Mouse (Mus musculus): ENCODE data around the gene Os9. TPM values are rescaled to one million over a fixed set of nuclear protein-coding genes. Genes with fewer than 3 reads are reported as not detected.
A peak's percentile ranks its signal among the peaks of the same experiment; 100 is the strongest.

Os9 gene
- total RNA-seq, 1 experiment from 2014 or later, result 262 TPM

- no peak for ATAC-seq (replicated peaks; ENCODE audit: insufficient number of reproducible peaks, low FRiP score, low TSS enrichment, poor library complexity, severe bottlenecking)
These were observed 61.6 kb downstream of the Os9 start for GRCm38 (mm10) chr10:127059174-127059967.

- no peak for ATAC-seq (replicated peaks; ENCODE audit: insufficient number of reproducible peaks, low FRiP score, low TSS enrichment, poor library complexity, severe bottlenecking)
These were observed 62.2 kb downstream of the Os9 start for GRCm38 (mm10) chr10:127058708-127059107.

DNA sequence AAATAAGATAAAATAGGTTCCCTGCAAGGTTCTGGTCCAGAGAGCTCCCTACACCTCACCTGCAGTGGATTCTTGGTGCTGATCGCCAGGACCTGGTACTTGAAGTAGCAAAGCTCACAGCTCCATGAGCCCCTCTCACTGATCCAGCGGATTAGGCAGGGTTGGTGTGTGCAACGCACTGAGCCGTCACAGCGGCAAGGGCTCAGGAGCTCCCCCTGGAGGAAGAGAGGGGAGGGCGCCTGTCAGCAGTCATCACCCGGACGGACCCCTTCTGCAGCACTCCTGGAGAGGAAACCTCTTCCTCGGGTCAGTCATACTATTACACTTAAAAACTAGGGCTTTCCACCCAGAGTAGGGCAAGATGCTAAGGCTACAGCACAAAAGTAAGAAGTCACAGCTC lies 62.8 kb downstream of the Os9 start:
- ATAC-seq (replicated peaks; ENCODE audit: insufficient number of reproducible peaks, low FRiP score, low TSS enrichment, poor library complexity, severe bottlenecking), result peak; percentile 64

GRCm38 (mm10) chr10:127056490-127056889 lies 64.4 kb downstream of the Os9 start:
- no peak for ATAC-seq (replicated peaks; ENCODE audit: insufficient number of reproducible peaks, low FRiP score, low TSS enrichment, poor library complexity, severe bottlenecking)

- ATAC-seq (replicated peaks; ENCODE audit: insufficient number of reproducible peaks, low FRiP score, low TSS enrichment, poor library complexity, severe bottlenecking), result no peak
These were observed 65.5 kb downstream of the Os9 start for GRCm38 (mm10) chr10:127055406-127055805.

DNA sequence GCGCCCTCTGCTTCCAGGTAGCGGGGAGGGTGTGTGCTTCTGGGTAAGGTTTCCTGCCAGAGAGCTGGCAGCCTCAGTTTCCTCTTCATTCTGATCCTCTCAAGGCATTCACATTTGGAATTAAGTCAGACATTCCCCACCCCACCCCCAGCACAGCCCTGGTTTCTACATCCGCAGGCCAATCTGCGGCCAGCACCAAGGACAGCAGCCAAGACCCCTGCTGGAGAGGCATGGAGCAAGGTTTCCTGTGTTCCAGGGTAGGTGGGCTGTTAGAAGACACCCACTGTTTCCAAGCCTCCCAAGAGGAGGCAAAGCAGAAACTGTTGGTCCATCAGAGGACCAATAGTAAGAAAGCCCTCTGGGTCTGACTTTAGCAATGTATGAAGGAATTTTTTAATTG lies 66.3 kb downstream of the Os9 start:
- ATAC-seq (replicated peaks; ENCODE audit: insufficient number of reproducible peaks, low FRiP score, low TSS enrichment, poor library complexity, severe bottlenecking), result no peak

DNA sequence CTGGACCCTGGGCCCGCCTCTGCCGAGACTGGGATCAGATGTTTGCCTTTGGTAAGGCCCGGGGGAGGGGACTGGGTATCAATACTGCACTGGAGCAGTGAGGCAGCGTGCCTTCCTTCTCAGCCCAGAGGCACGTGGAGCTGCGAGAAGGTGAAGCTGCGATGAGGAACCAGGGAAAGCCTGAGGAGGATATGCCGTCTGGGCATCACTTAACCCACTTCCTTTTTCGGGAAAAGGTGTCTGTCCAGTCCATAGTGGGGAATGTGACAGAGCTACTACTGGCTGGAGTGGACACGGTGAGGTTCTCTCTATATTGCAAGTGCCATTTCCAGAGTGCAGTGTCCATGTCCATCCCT lies 70.8 kb downstream of the Os9 start:
- 0 out of 2 replicates have a peak, but pooled peaks have one; percentile 12 for ATAC-seq (replicated peaks; ENCODE audit: insufficient number of reproducible peaks, low FRiP score, low TSS enrichment, poor library complexity, severe bottlenecking)

- no peak for ATAC-seq (replicated peaks; ENCODE audit: insufficient number of reproducible peaks, low FRiP score, low TSS enrichment, poor library complexity, severe bottlenecking)
These were observed 71.4 kb downstream of the Os9 start for GRCm38 (mm10) chr10:127049395-127050118.

GRCm38 (mm10) chr10:127048608-127049394 lies 72.1 kb downstream of the Os9 start:
- no peak for ATAC-seq (replicated peaks; ENCODE audit: insufficient number of reproducible peaks, low FRiP score, low TSS enrichment, poor library complexity, severe bottlenecking)

DNA sequence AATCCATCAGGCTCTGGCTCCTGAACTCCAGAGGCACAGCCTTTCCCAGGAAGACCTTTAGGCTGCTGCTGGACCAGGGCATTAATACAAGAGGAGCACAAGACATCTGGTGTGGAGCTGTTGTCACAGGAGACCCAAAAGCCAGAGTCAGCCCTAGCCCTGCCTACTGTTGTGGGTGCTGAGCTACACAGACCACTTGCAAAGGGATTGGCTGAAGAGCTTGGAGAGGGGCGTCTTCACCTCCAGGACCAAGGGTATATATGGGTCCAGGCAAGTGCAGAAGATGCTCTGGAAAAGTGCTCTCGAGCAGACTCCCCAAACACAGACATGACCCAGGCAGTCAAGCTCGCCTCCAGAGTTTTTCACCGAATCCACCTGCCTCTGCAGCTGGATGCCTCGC lies 73.0 kb downstream of the Os9 start, which contains the start of gene Cyp27b1:
Gene Cyp27b1, plus strand, starts transcription at position 297 of the 400 bp plus-strand sequence.
- ATAC-seq (replicated peaks; ENCODE audit: insufficient number of reproducible peaks, low FRiP score, low TSS enrichment, poor library complexity, severe bottlenecking), result no peak

Other genes starting within 250 kb of the Os9 start
- 2.2 to 7.6 TPM (median 5.6 TPM) in 3 replicates for gene Atp23, start 219.8 kb downstream of the Os9 start, total RNA-seq (2017)
- gene Ctdsp2, start 142.4 kb downstream of the Os9 start, total RNA-seq (2017), result 36.2 to 38.6 TPM (median 37.6 TPM) in 3 replicates
- gene Avil, start 120.4 kb downstream of the Os9 start, total RNA-seq (2017), result 1.1 to 13.0 TPM (median 4.4 TPM) in 3 replicates
- gene Tsfm, start 90.3 kb downstream of the Os9 start, total RNA-seq (2017), result 8.5 to 14.3 TPM (median 13.9 TPM) in 3 replicates
- 1.3 to 5.1 TPM (median 1.6 TPM) in 3 replicates for gene Mettl1, start 79.7 kb downstream of the Os9 start, total RNA-seq (2017)
- 0.39 TPM in 1 of 3 replicates, not detected in the others for gene Eef1akmt3, start 79.6 kb downstream of the Os9 start, total RNA-seq (2017)
- gene Cyp27b1, start 72.9 kb downstream of the Os9 start, total RNA-seq (2017), result not detected in 3 replicates
- gene March9, start 60.9 kb downstream of the Os9 start, total RNA-seq (2017), result 1.6 TPM in 1 of 3 replicates, not detected in the others
- gene Cdk4, start 57.6 kb downstream of the Os9 start, total RNA-seq (2017), result 23.3 to 49.4 TPM (median 23.9 TPM) in 3 replicates
- 38.1 to 49.9 TPM (median 47.0 TPM) in 3 replicates for gene Tspan31, start 50.9 kb downstream of the Os9 start, total RNA-seq (2017)
- gene Agap2, start 45.8 kb downstream of the Os9 start, total RNA-seq (2017), result 31.1 to 112 TPM (median 48.9 TPM) in 3 replicates
- 166 to 275 TPM (median 211 TPM) in 3 replicates for gene B4galnt1, start 44.1 kb upstream of the Os9 start, total RNA-seq (2017)
- gene Slc26a10, start 59.5 kb upstream of the Os9 start, total RNA-seq (2017), result 3.2 to 4.2 TPM (median 3.5 TPM) in 3 replicates
- 1.9 TPM in 1 of 3 replicates, not detected in the others for gene Arhgef25, start 69.0 kb upstream of the Os9 start, total RNA-seq (2017)
- gene Dtx3, start 74.6 kb upstream of the Os9 start, total RNA-seq (2017), result 3.8 to 17.3 TPM (median 8.8 TPM) in 3 replicates
- 15.7 to 32.0 TPM (median 21.5 TPM) in 3 replicates for gene Pip4k2c, start 90.5 kb upstream of the Os9 start, total RNA-seq (2017)
- gene Kif5a, start 142.2 kb upstream of the Os9 start, total RNA-seq (2017), result 0.19 to 0.48 TPM in 2 of 3 replicates, not detected in the other
- gene Dctn2, start 145.2 kb upstream of the Os9 start, total RNA-seq (2017), result 89.0 to 104 TPM (median 92.1 TPM) in 3 replicates
- 4.2 to 15.5 TPM (median 12.1 TPM) in 3 replicates for gene Mbd6, start 167.9 kb upstream of the Os9 start, total RNA-seq (2017)
- 56.6 to 72.2 TPM (median 64.5 TPM) in 3 replicates for gene Mars, start 190.7 kb upstream of the Os9 start, total RNA-seq (2017)
- 101 to 125 TPM (median 109 TPM) in 3 replicates for gene Arhgap9, start 200.8 kb upstream of the Os9 start, total RNA-seq (2017)
- gene Gli1, start 220.8 kb upstream of the Os9 start, total RNA-seq (2017), result not detected in 3 replicates
- not detected in 3 replicates for gene Inhbe, start 233.3 kb upstream of the Os9 start, total RNA-seq (2017)
- not detected in 3 replicates for gene Inhbc, start 249.3 kb upstream of the Os9 start, total RNA-seq (2017)